Mouse (Mus musculus) neutrophil, adult 5-6 weeks (primary cell): ENCODE measurements around the gene Cyp2u1. TPM values are rescaled to one million over a fixed set of nuclear protein-coding genes. Genes with fewer than 3 reads are reported as not detected.

Experiments used
- ATAC-seq: fragments of 151-379, 151-347 bp; 2 replicates; pipeline ENCODE4 v1.8.0; 2017; ENCODE audit warnings: mild to moderate bottlenecking, moderate TSS enrichment; ENCODE audit not compliant: insufficient number of reproducible peaks, poor library complexity, low FRiP score, severe bottlenecking; ENCODE audit errors: extremely low read depth
- total RNA-seq: library from RNA; stranded (forward); fragments of 200-1000 nt; gene quantifications from 2 replicates; pipeline ENCODE4 v1.2.3, GENCODE M21; 2017

The Cyp2u1 gene
- total RNA-seq, 1 experiment from 2014 or later, result not detected

DNA sequence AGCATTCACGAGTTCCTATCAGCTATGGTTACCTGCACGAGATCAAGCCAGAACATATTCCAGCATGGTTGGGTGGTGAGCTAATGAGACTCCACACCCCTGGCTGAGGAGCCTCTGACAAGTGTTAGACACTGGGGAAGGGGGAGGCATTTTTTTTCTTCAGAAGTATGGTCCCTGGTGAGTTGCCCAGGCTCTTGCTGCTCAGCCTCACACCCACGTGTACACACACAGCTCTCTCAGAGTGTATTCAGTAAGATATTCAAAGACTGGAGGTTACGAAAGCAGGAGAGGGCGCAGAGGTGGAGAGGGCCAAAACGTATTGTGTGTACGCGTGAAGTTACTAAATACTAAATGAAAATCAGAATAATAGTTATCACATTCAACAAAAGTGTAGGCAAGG is 37.5 kb downstream of the Cyp2u1 start:
- ATAC-seq, result no peak

DNA sequence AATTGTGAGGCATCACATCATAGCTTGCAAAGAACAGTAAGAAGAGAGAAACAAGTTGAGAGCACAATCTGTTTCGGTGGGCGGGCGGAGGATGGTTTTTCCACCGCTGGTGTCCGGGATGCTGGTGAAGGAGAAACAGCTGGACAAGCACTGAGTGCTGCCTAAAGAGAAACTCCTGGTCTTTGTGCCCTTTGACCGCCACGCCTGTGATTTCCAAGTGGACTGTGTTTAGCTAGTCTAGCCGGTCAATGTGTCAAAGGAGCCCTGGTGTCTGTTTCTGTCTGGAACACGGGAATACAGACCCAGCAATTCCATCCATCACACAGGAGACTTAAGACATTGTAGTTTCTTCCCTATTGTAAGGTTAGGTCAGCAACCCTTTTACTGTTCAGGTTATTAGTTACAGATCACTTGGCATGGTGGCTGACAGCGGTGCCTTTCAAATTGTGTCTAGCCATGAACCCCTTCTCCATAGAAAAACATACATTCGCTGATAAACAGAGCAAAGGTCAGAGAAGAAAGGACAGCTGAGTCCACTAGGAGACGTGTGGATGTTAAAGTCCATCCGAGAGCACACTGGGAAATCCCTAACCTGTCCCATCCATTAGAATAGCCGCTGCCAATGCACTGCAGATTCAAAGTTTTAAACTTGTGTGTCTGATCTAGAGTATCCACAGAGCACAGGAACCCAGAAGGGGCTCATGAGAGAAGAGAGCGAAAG is 39.1 kb downstream of the Cyp2u1 start:
- no peak for ATAC-seq

DNA sequence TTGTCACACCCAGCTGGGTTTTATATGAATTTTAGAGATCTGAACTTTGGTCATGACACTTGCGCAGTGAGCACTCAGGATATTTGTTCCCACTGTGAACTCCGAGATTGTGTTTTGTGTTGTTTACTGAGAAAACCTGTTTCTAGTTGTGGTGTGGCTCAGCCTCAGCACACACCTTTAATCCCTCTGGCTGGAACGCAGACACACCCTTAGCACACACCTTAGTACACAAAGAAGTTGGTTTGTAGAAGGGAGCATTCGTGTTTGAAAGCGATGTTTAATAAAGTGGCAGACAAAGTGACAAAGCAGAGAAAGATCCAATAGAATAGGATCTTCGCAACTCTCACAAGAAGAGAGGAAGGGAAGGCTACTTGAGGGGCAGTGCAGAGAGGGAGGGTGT is 42.6 kb downstream of the Cyp2u1 start:
- ATAC-seq, result no peak

DNA sequence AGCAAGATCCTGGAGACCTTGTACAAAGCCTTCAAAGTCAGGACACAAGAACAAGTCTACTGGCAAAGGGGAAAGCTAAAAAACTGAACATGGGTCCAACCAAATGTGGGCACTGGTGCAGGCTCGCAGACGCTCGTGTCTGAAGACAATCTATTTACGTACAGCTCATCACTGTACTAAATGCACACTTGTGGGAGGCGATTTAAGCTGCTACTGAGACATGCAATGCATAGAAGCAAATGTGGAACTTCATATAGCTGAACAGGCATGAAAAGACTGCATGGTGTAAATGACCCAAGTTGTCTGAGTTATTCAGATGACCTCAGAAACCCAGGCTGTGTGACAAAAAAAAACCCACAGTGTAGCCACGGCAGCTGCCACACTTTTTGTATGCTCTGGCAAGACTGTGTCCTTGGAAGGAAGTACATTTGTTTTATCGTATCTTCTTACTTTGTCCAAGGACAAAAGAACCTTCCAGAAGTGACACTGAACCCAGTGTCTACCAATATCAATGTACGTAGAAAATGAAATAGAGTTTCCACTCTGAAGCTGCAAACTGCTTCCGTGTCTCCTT is 43.5 kb downstream of the Cyp2u1 start:
- no peak for ATAC-seq

DNA sequence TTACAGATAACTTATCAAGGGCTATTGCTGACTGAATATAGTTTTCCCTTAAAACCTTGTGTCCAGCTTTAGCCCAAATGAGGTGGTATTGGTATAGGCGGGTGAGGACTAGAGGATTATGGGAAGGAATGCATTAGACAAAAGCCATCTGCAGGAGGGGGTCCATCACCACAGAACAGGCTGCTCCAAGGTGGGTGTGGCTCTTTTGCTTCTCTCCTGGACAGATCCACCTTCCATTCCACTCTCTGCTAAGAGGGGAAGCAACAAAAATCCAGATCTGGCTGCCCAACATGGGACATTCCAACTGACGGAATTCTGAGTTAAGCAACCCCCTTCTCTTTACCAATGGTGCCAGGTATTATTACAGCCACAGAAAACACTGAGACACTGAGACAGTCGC is 44.1 kb downstream of the Cyp2u1 start:
- ATAC-seq, result no peak

DNA sequence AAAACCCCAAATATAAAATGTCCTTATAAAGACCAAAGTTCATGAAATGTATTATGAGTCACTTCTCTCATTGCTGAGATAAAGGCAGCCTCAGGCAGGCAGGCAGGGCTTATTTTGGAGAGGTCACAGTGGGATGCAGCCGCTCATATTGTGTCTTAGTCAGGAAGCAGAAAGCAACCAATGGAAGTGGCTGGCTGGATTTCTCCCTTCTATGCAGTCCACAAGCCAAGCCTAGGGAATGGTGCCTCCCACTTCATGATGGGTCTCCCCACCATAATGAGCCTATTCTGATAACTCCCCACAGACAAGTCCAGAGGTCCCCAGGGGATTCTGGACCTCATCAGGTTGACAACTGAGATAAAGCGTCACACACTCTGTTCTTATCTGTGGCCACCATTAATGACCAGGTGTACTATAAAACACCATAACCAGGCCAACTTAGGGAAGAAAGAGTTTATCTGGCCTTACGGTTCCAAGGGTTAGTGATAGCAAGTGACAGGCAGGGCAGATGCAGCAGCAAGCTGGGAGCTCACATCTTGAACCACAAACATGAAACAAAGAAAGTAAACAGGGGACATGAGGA is 47.5 kb downstream of the Cyp2u1 start:
- ATAC-seq, result no peak

DNA sequence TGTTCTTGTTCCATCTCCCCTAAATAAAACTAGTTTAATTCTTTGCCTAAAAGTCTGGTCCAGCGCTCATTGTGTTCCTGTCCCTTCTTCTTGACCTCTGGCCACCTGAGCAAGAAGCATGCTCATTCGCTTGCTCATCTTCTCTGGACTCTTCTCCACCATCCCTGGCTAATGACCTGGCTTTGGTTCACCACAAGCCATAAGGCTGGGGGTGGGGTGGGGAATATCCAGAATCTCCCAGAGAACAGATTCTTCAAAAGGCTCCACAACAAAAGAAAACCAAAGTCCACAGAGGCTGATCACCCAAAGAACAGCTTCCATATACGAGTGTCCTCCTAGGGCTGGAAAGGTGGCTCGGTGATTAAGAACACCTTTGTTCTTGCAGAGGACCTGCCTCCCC is 48.0 kb downstream of the Cyp2u1 start:
- no peak for ATAC-seq

DNA sequence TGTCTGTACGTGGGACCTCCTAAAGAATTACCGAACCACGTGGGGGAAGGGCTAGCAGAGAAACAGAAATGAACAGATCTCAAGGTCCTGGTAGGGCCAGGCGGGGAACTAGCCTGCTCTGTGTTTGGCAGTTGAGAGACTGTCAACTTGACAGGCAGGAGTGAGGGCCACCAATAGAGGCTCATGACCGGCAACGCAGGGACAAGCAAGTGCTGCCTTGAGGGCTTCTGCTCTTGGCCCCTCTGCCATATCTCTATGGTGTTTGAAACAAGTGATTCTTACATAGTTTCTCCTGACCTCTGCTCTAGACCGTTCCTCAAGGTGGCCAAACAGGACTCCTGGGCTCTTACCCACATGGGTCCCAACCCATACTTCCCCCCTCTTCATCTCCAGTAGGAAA is 51.4 kb downstream of the Cyp2u1 start:
- ATAC-seq, result no peak

DNA sequence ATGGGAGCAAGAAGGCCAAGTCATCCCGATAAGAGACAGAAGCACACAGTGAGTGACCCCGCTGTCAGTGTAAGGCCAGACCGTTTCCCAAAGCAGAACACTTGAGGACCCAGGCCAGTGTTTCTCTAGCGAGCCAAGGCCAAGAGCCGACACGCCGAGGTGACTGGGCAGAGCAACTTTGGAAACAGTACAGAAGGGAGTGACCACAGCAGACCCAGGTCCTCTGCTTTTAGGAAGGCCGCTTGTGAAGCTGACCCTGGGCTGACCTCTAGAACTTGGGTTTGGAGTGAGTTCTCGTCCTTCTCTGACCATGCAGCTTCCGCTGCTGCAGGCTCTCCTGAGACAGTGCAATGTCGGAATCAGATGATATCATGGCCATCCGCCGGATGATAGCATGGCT is 52.0 kb downstream of the Cyp2u1 start:
- ATAC-seq, result no peak

DNA sequence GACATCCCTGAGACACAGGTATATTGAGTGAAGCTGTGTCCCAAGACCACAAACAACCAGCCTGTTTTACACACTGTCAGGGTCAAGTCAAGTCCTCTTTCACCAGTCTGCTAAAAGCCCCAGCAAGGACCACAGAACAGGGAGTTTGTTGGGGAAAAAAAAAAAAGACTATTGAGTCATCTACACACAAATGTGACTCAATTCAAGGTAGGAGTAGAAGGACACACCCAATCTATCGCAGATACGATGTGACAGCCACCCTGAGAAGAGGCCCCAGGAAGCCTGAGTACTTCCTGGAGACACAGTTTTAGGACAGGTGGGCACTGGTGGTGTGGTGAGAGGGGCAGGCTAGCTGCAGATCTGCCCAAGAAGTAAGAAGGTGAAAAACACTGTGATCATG is 52.7 kb downstream of the Cyp2u1 start:
- no peak for ATAC-seq

DNA sequence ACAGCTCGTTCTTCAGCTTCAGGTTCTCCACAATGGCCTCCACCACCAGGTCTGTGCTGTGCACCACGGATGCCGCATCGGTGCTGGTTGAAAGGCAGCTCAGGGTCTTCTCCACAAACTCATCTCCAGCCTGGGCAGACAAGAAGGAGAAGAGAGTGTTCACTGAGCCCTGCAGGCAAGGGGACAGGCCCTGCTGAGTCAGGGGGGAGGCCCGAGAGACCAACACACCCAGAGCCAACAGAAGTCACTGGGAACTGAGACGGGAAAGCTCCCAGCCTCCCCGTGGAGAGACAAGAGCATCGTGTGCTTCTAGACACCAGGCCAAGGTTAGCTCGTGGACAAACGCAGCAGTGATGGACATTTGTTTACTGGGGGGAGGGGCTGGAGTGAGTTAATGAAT is 54.6 kb downstream of the Cyp2u1 start:
- no peak for ATAC-seq

DNA sequence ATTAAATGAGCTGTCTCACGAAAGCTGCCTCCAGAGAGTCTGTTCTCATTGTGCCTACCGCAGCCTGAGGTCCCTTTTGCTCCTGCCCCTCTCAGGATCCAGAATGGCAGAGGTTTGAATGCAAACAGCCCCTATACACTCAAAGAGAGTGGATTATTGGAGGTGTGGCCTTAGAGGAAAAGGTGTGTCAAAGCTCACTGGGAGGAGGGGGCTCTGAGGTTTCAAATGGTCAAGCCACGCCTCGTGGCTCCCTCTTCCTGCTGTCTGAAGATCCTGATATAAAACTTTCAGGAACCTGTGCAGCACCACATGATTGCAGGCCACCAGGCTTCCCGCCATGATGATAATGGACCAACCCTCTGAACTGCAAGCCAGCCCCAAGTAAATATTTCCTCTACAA is 55.2 kb downstream of the Cyp2u1 start:
- ATAC-seq, result no peak

DNA sequence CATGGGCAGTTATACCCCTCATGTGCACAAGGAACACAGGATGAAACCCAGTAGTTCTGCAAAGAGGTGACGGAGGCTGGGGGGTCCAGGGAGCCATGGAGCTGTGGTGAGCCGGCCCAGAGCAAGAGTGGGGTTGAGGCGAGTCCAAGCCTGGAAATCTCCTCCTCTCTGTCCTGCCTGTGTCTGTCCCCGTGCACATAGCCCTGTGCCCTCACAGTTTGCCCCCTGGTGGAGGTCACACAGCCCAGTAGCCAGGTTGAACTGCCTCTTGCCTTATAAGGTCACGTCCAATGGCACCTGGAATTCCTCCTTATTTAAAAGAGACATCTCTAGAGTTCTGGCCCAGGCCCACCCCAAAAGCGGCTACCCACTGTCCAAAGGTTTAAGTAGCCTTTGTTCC is 55.6 kb downstream of the Cyp2u1 start:
- no peak for ATAC-seq

DNA sequence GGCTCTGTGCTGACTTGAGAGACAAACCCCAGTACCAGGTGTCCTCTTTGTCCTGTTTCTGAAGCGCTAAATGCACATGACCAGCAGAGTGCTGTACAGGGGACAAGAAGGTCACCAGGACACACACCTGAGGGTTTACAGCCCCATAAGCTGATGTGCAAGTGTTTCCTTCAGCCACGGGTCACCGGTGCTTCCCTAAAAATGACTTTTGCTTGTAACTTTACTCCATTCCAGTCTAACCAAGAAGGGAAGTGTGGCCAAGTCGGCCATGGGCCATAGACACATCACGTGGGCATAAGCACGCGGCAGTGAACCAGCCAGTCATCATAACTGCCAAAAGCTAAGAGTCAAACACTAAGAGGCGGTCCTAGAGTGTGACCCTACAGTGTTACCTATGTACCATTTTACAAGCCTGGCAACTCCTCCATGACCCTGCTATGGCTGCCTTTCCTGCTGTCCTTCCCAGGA is 56.4 kb downstream of the Cyp2u1 start:
- ATAC-seq, result no peak

DNA sequence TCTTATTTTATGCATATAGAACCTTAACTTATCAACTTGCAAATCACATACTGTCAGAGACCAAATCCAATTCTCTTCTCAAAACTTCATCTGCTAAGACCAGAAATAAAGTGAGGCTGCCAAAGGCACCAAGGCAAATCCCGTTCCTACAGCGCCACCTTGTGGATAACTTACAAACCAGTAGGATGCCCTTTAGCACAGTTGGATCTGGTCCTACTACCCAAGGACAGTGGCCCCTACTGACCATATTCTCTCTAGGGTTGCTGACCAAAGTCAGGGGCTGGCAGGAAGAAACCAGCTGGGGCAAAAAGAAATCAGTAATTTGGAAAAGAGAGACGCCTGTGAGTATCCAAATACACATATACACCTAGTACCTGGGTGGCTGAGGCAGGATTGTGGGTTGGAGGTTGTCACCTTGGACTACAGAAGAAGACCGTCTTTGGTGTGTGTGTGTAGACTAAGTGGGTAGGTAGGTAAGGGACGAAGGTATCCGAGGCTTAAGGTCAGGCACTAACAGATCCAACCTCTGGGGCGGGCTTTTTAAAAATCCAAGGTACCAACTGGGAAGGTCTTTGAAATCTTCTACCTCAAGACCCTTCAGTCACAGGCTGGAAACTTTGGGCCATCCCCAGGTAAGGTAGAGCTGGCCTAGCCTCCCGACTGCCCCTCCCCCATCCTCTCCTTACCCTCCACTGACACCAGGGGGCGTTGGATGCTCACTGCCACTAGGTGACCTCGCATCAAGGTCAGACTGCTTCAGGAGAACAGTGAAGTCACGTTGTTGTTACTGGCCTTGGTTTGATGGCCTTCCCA is 57.1 kb downstream of the Cyp2u1 start:
- ATAC-seq, result peak; percentile 37; the same call in 1 of the 2 replicates

Other genes starting within 250 kb of the Cyp2u1 start
- 39.2 and 42.7 TPM in 2 replicates for gene Lef1, start 192.8 kb downstream of the Cyp2u1 start, total RNA-seq
- 14.7 and 22.2 TPM in 2 replicates for gene Hadh, start 31.1 kb downstream of the Cyp2u1 start, total RNA-seq
- 50.2 and 60.1 TPM in 2 replicates for gene Sgms2, start 188.2 kb upstream of the Cyp2u1 start, total RNA-seq